Mouse (Mus musculus) adrenal gland, postnatal 14 days (tissue): ENCODE measurements around the gene I0C0044D17Rik. TPM values are rescaled to one million over a fixed set of nuclear protein-coding genes. Genes with fewer than 3 reads are reported as not detected.
A peak's percentile ranks its signal among the peaks of the same experiment; 100 is the strongest.
"Not testable (repeated sequence)": the region's sequence is repeated elsewhere in the genome, so short reads cannot be mapped to it uniquely, and the experiment has no call there.

ENCODE experiments used
- DNase-seq: peaks from one replicate; pipeline ENCODE4 v3.0.0; 2021; ENCODE audit warnings: mixed read lengths
- long read RNA-seq, 2 experiments: library from polyadenylated mRNA; stranded (forward); transcript quantifications; one replicate each; pipeline ENCODE4 v2.0.0; 2021
- total RNA-seq: library from RNA; stranded (reverse); gene quantifications from 2 replicates; pipeline ENCODE4 v1.2.3, GENCODE M21; 2021

I0C0044D17Rik gene
- not detected in 2 replicates for total RNA-seq
- long read RNA-seq, experiment 1 = 0 reads
- long read RNA-seq, experiment 2 = 0 reads

GRCm38 (mm10) chr4:98823740-98824139 lies at the start of gene I0C0044D17Rik:
Gene I0C0044D17Rik (minus strand): TSS chr4:98823840.
- not testable (repeated sequence) for DNase-seq

- DNase-seq = no peak
These were observed 42.0 kb upstream of the I0C0044D17Rik start for GRCm38 (mm10) chr4:98865386-98866237.

GRCm38 (mm10) chr4:98864546-98864945 lies 40.9 kb upstream of the I0C0044D17Rik start:
- DNase-seq = no peak

- no peak for DNase-seq
These were observed 40.5 kb upstream of the I0C0044D17Rik start for GRCm38 (mm10) chr4:98864094-98864493.

- DNase-seq = no peak
These were observed 39.8 kb upstream of the I0C0044D17Rik start for GRCm38 (mm10) chr4:98863451-98863850.

GRCm38 (mm10) chr4:98858151-98858855 lies 34.7 kb upstream of the I0C0044D17Rik start:
- no peak for DNase-seq

GRCm38 (mm10) chr4:98857037-98857648 lies 33.5 kb upstream of the I0C0044D17Rik start:
- DNase-seq = peak; percentile 6

- no peak for DNase-seq
These were observed 30.3 kb upstream of the I0C0044D17Rik start for GRCm38 (mm10) chr4:98853926-98854325.

- DNase-seq = not testable (repeated sequence)
These were observed 26.8 kb upstream of the I0C0044D17Rik start for GRCm38 (mm10) chr4:98850485-98850884.

- no peak for DNase-seq
These were observed 23.7 kb upstream of the I0C0044D17Rik start for GRCm38 (mm10) chr4:98847120-98847885.

- no peak for DNase-seq
These were observed 22.8 kb upstream of the I0C0044D17Rik start for GRCm38 (mm10) chr4:98846396-98846795.

GRCm38 (mm10) chr4:98845687-98846125 lies 22.1 kb upstream of the I0C0044D17Rik start:
- DNase-seq = no peak

GRCm38 (mm10) chr4:98845201-98845600 lies 21.6 kb upstream of the I0C0044D17Rik start:
- DNase-seq = no peak

- DNase-seq = no peak
These were observed 20.4 kb upstream of the I0C0044D17Rik start for GRCm38 (mm10) chr4:98843906-98844597.

GRCm38 (mm10) chr4:98841251-98841650 lies 17.6 kb upstream of the I0C0044D17Rik start:
- not testable (repeated sequence) for DNase-seq

GRCm38 (mm10) chr4:98840526-98840925 lies 16.9 kb upstream of the I0C0044D17Rik start:
- DNase-seq = no peak

GRCm38 (mm10) chr4:98838913-98839312 lies 15.3 kb upstream of the I0C0044D17Rik start:
- no peak for DNase-seq

- DNase-seq = no peak
These were observed 14.3 kb upstream of the I0C0044D17Rik start for GRCm38 (mm10) chr4:98837715-98838505.

GRCm38 (mm10) chr4:98836519-98836918 lies 12.9 kb upstream of the I0C0044D17Rik start:
- DNase-seq = peak; percentile 32

- DNase-seq = no peak
These were observed 11.1 kb upstream of the I0C0044D17Rik start for GRCm38 (mm10) chr4:98834782-98835181.
